Mouse (Mus musculus): ENCODE data around the gene Hdac9. TPM values are rescaled to one million over a fixed set of nuclear protein-coding genes. Genes with fewer than 3 reads are reported as not detected.

Hdac9 gene
- polyA plus RNA-seq, 1 experiment from 2014 or later: 7.3 TPM

Other genes with a start within 250 kb of the Hdac9 start
- gene Prps1l1, start 67.7 kb upstream of the Hdac9 start, polyA plus RNA-seq (2016; fragmentation: Nextera tagmentation; extraction: Ambion mirVana): not detected in 2 replicates
- gene Snx13, start 130.1 kb upstream of the Hdac9 start, polyA plus RNA-seq (2016; fragmentation: Nextera tagmentation; extraction: Ambion mirVana): 22.7 and 24.7 TPM in 2 replicates